Comparison of ENCODE assay signal across 8 mouse cellular contexts in genomic region chrX:12916684-12917083, GRCm38 (mm10).
DNase-seq lines count a peak whose midpoint lies in the region; ATAC-seq lines count a peak whose summit lies in the region.

No protein-coding gene starts in this region.

- intact Hi-C loops in heart, postnatal 25 days (cut with DNase I), result no loop called here
- intact Hi-C loops in left cerebral cortex, postnatal 25 days (cut with DNase I), result no loop called here

- no peaks in the 10 kb centered on the region for H3K4me1 ChIP-seq in heart, embryonic 15.5 days (replicated peaks)
- no peaks in the 10 kb centered on the region for H3K4me1 ChIP-seq in brown adipose tissue, adult 24 weeks (ENCODE audit: control insufficient read depth, insufficient read depth, insufficient read length, low read length)
- H3K4me1 ChIP-seq in hindbrain, embryonic 12.5 days, result no peaks in the 10 kb centered on the region
- H3K4me1 ChIP-seq in midbrain, embryonic 11.5 days (ENCODE audit: control insufficient read depth, insufficient read depth, low read length), result no peaks in the 10 kb centered on the region

- H3K9me3 ChIP-seq in heart, embryonic 15.5 days (replicated peaks), result no peaks in the 10 kb centered on the region
- no peaks in the 10 kb centered on the region for H3K9me3 ChIP-seq in hindbrain, embryonic 12.5 days (replicated peaks)
- H3K9me3 ChIP-seq in midbrain, embryonic 11.5 days (ENCODE audit: control insufficient read depth, low read length), result no peaks in the 10 kb centered on the region

- H3K27ac ChIP-seq in heart, embryonic 15.5 days, result peak overlapping the region; percentile 39
- H3K27ac ChIP-seq in brown adipose tissue, adult 24 weeks (replicated peaks; ENCODE audit: low read depth, low read length), result no peak overlapping the region
- no peak overlapping the region for H3K27ac ChIP-seq in hindbrain, embryonic 12.5 days
- H3K27ac ChIP-seq in midbrain, embryonic 11.5 days (ENCODE audit: low read depth, low read length), result no peak overlapping the region

- H3K36me3 ChIP-seq in heart, embryonic 15.5 days, result no peaks in the 10 kb centered on the region
- no peaks in the 10 kb centered on the region for H3K36me3 ChIP-seq in hindbrain, embryonic 12.5 days
- no peaks in the 10 kb centered on the region for H3K36me3 ChIP-seq in midbrain, embryonic 11.5 days (ENCODE audit: control insufficient read depth, insufficient read depth, low read length)

- DNase-seq in heart, postnatal 25 days (ENCODE audit: low spot score), result no peak
- DNase-seq in midbrain, embryonic 11.5 days (ENCODE audit: low spot score, missing footprints), result peak; percentile 88
- no peak for DNase-seq in adipocyte (ENCODE audit: low spot score)
- DNase-seq in left cerebral cortex, postnatal 25 days (ENCODE audit: low spot score in 2 of 2), result no peak
- no peak for DNase-seq in gastrocnemius, adult 18-20 months (ENCODE audit: low spot score)

- no peak for ATAC-seq in heart, embryonic 15.5 days (replicated peaks; ENCODE audit: insufficient number of reproducible peaks, insufficient read depth, low FRiP score, low read depth)
- ATAC-seq in hindbrain, embryonic 12.5 days (ENCODE audit: low FRiP score), result no peak
- 0 out of 2 replicates have a peak, but pooled peaks have one; percentile 24 for ATAC-seq in midbrain, embryonic 11.5 days (ENCODE audit: low FRiP score)

- peak overlapping the region; percentile 58 for H3K4me2 ChIP-seq in heart, embryonic 15.5 days
- H3K4me2 ChIP-seq in hindbrain, embryonic 12.5 days (replicated peaks), result peak overlapping the region; percentile 32
- H3K4me2 ChIP-seq in midbrain, embryonic 11.5 days, result peak overlapping the region; percentile 14; the same call in 1 of the 2 replicates

- peak overlapping the region; percentile 32 for H3K4me3 ChIP-seq in heart, embryonic 15.5 days
- H3K4me3 ChIP-seq in brown adipose tissue, adult 24 weeks (ENCODE audit: insufficient read depth, low read depth, low read length), result 0 out of 2 replicates have a peak overlapping the region, but pooled peaks have one; percentile 3
- H3K4me3 ChIP-seq in hindbrain, embryonic 12.5 days, result no peak overlapping the region
- no peak overlapping the region; the same call in 1 of the 2 replicates for H3K4me3 ChIP-seq in midbrain, embryonic 11.5 days (ENCODE audit: low read depth, low read length)

- no peaks in the 10 kb centered on the region for H3K27me3 ChIP-seq in heart, embryonic 15.5 days
- peaks cover 5% of the 10 kb centered on the region; the same call in 1 of the 2 replicates for H3K27me3 ChIP-seq in hindbrain, embryonic 12.5 days
- H3K27me3 ChIP-seq in midbrain, embryonic 11.5 days (ENCODE audit: control insufficient read depth, insufficient read depth, low read length), result no peaks in the 10 kb centered on the region

- 29% methylated on average over 11 of the region's 11 CpGs for WGBS in heart, embryonic 15.5 days
- WGBS in hindbrain, embryonic 12.5 days, result 29% methylated on average over 11 of the region's 11 CpGs
- WGBS in midbrain, embryonic 11.5 days, result 26% methylated on average over 11 of the region's 11 CpGs

- H3K9ac ChIP-seq in heart, embryonic 15.5 days, result no peak overlapping the region
- no peak overlapping the region for H3K9ac ChIP-seq in hindbrain, embryonic 12.5 days
- no peak overlapping the region for H3K9ac ChIP-seq in midbrain, embryonic 11.5 days (ENCODE audit: low read length)

Comparison
In these comparisons a context has a peak if more than half of its experiments do, and no peak if none do; other contexts are left out.
1. H3K4me3 ChIP-seq: peak in heart, embryonic 15.5 days (single experiment) and brown adipose tissue, adult 24 weeks (single experiment); none in hindbrain, embryonic 12.5 days (single experiment) and midbrain, embryonic 11.5 days (single experiment).
2. Peak in every context shown above with its lines, with median percentiles within 50 percentile points of each other: H3K4me2 ChIP-seq.